8 mouse cellular contexts compared by ENCODE assay signal in the genomic region with DNA sequence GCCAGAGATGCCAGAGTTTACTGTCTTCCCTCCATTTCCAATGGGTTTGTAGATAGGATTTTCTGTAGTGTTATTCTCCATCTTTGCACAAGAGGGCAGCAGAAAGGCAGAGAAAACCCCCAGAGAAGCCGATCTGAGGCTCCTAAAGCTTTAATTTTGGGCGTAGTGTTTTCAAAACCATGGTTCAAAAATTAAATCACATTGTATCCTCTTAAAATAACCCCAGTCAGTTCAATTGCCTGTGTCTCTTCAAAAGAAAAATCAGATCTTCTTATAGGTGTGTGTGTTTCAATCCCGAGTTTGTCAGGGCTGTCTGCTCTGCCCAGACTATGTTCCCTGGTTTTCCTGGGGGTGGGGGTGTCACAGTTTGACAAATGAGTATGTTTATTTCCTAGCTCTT. TPM values are rescaled to one million over a fixed set of nuclear protein-coding genes. Genes with fewer than 3 reads are reported as not detected.
A peak's percentile ranks its signal among the peaks of the same experiment; 100 is the strongest.
DNase-seq lines count a peak whose midpoint lies in the region; ATAC-seq and TF ChIP-seq lines count a peak whose summit lies in the region.

No protein-coding gene starts in this region.

- peak overlapping the region; percentile 32 for H3K4me3 ChIP-seq in hindbrain, postnatal 0 days (ENCODE audit: low read length)
- H3K4me3 ChIP-seq in liver, embryonic 14.5 days (ENCODE audit: insufficient read depth in 1 of 2, low read depth in 2 of 2, low read length in 2 of 2): no peak overlapping the region
- peak overlapping the region; percentile 29 for H3K4me3 ChIP-seq in neural tube, embryonic 13.5 days

- no peaks in the 10 kb centered on the region for H3K9me3 ChIP-seq in hindbrain, postnatal 0 days (ENCODE audit: low read length)
- no peaks in the 10 kb centered on the region for H3K9me3 ChIP-seq in liver, embryonic 14.5 days (ENCODE audit: control insufficient read depth, low read length)
- H3K9me3 ChIP-seq in neural tube, embryonic 13.5 days: no peaks in the 10 kb centered on the region

- peak overlapping the region; percentile 59 for H3K4me2 ChIP-seq in hindbrain, postnatal 0 days (ENCODE audit: low read depth, low read length)
- peak overlapping the region; percentile 38 for H3K4me2 ChIP-seq in liver, embryonic 14.5 days (ENCODE audit: low read depth)
- H3K4me2 ChIP-seq in neural tube, embryonic 13.5 days: peak overlapping the region; percentile 61

- no peaks in the 10 kb centered on the region for H3K27me3 ChIP-seq in hindbrain, postnatal 0 days (ENCODE audit: insufficient read depth, low read length)
- no peaks in the 10 kb centered on the region for H3K27me3 ChIP-seq in liver, embryonic 14.5 days (ENCODE audit: control insufficient read depth, insufficient read depth, low read length)
- H3K27me3 ChIP-seq in neural tube, embryonic 13.5 days: no peaks in the 10 kb centered on the region

- H3K4me1 ChIP-seq in hindbrain, postnatal 0 days (ENCODE audit: insufficient read depth, low read length): peaks cover 8% of the 10 kb centered on the region
- no peaks in the 10 kb centered on the region for H3K4me1 ChIP-seq in liver, embryonic 14.5 days (replicated peaks; ENCODE audit: control insufficient read depth in 2 of 2, insufficient read depth in 2 of 2, low read length in 1 of 2)
- peaks cover 23% of the 10 kb centered on the region for H3K4me1 ChIP-seq in neural tube, embryonic 13.5 days (replicated peaks)

- H3K9ac ChIP-seq in hindbrain, postnatal 0 days (replicated peaks; ENCODE audit: low read length): peak overlapping the region; percentile 30; the same call in 1 of the 2 replicates
- H3K9ac ChIP-seq in liver, embryonic 14.5 days (replicated peaks): no peak overlapping the region
- H3K9ac ChIP-seq in neural tube, embryonic 13.5 days: peak overlapping the region; percentile 63

- peak; percentile 50 for DNase-seq in kidney, adult 9 months
- DNase-seq in kidney, adult 11 months: no peak
- DNase-seq in R1 (ENCODE audit: low read depth, low spot score): peak; percentile 74
- peak; percentile 10 for DNase-seq in fibroblast of lung, adult 2 months (ENCODE audit: low read depth)
- peak; percentile 84 for DNase-seq in hindbrain, postnatal 0 days (ENCODE audit: low spot score)
- no peak for DNase-seq in liver, embryonic 14.5 days (ENCODE audit: low read depth in 3 of 3, low spot score in 3 of 3)
- no peak for DNase-seq in gastrocnemius, postnatal 14 days

- H3K36me3 ChIP-seq in hindbrain, postnatal 0 days (ENCODE audit: insufficient read depth, low read length): no peaks in the 10 kb centered on the region
- H3K36me3 ChIP-seq in liver, embryonic 14.5 days (replicated peaks; ENCODE audit: control insufficient read depth, insufficient read depth, low read depth): no peaks in the 10 kb centered on the region
- no peaks in the 10 kb centered on the region for H3K36me3 ChIP-seq in neural tube, embryonic 13.5 days

- WGBS in hindbrain, postnatal 0 days: 0% methylated on average over 3 of the region's 3 CpGs
- WGBS in liver, embryonic 14.5 days (ENCODE audit: insufficient replicate concordance): 0% methylated on average over 3 of the region's 3 CpGs
- WGBS in neural tube, embryonic 13.5 days: under 1% methylated on average over 3 of the region's 3 CpGs

- intact Hi-C loops in gastrocnemius, postnatal 14 days (cut with DNase I; ENCODE audit: low total_unique reads): loop anchor here (5.0 kb wide), 1 partner anchor 159 kb away; no protein-coding TSS in a partner anchor

- TF ChIP-seq EP300 in liver, embryonic 14.5 days (IDR thresholded peaks at IDR 0.05; ENCODE audit: low read depth): no peak

- ATAC-seq in hindbrain, postnatal 0 days: peak; percentile 75
- ATAC-seq in liver, embryonic 14.5 days (ENCODE audit: insufficient read depth): no peak
- ATAC-seq in neural tube, embryonic 13.5 days (ENCODE audit: low read depth): peak; percentile 54; the same call in 1 of the 2 replicates

- peak overlapping the region; percentile 75 for H3K27ac ChIP-seq in hindbrain, postnatal 0 days
- no peak overlapping the region for H3K27ac ChIP-seq in liver, embryonic 14.5 days
- H3K27ac ChIP-seq in neural tube, embryonic 13.5 days (replicated peaks): peak overlapping the region; percentile 84

- TF ChIP-seq CTCF in hindbrain, postnatal 0 days (IDR thresholded peaks at IDR 0.05; ENCODE audit: low read depth): peak; percentile 72
- peak; percentile 34; the same call in 1 of the 2 replicates for TF ChIP-seq CTCF in liver, embryonic 14.5 days (IDR thresholded peaks at IDR 0.05; ENCODE audit: low read depth)

RNA-seq across cellular contexts. Expression of a gene that starts 49.9 kb away (rescaled TPM):
- total RNA-seq in hindbrain, postnatal 0 days (2014; rRNA removed): 4.1 and 6.0 TPM in 2 replicates
- polyA plus RNA-seq in hindbrain, postnatal 0 days (2015; fragmentation: Nextera tagmentation; extraction: Ambion mirVana): 1.5 and 1.7 TPM in 2 replicates
- not detected in 2 replicates for polyA plus RNA-seq in liver, embryonic 14.5 days (2012; rRNA removed)
- polyA plus RNA-seq in liver, embryonic 14.5 days (2014; fragmentation: Nextera tagmentation; extraction: Ambion mirVana): not detected in 2 replicates
- polyA plus RNA-seq in neural tube, embryonic 13.5 days (2015; fragmentation: Nextera tagmentation; extraction: Ambion mirVana): 0.22 and 1.5 TPM in 2 replicates
- 1 to 10 TPM in 1 of 2 experiments, under 1 TPM in 1; 0.97 to 1.2 TPM for total RNA-seq in gastrocnemius, postnatal 14 days (2021)

Comparison
In these comparisons a context has a peak if more than half of its experiments do, and no peak if none do; other contexts are left out.
1. DNase-seq: peak in kidney, adult 9 months (single experiment), R1 (single experiment), fibroblast of lung, adult 2 months (single experiment) and hindbrain, postnatal 0 days (single experiment); none in kidney, adult 11 months (single experiment), liver, embryonic 14.5 days (0 of 3) and gastrocnemius, postnatal 14 days (single experiment).
2. H3K4me3 ChIP-seq: peak in hindbrain, postnatal 0 days (single experiment) and neural tube, embryonic 13.5 days (single experiment); none in liver, embryonic 14.5 days (0 of 2).
3. Peak in every context shown above with its lines, with median percentiles within 50 percentile points of each other: H3K4me2 ChIP-seq.